Mouse (Mus musculus): ENCODE measurements at regions not wholly inside any gene's neighbourhood (a gene's known extent, or its start where the extent isn't known, plus 50 kb on each side); places are given as distances from the start of the nearest gene placed in this dataset.

DNA sequence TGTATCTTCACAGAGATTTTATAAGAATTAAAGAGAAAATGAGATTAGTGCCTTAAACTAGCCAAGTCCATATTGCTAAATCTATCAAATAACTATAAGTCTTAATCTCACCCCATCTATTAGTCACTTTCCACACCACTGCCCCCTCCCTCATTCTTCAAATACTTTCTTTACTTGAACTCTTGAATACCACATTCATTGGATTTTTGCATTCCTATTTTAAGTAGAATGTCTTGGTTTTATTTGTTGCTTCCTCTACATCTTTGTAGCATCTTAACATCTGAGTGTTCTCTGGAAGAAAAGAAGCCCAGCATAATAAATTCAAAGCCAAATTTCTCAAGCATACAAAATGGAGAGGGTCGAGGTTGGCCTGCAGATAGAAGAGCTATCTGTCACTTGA lies 200.9 kb upstream of the Thbs1 start:
- no peak for TF ChIP-seq CTCF (conservative IDR thresholded peaks at IDR 0.05; ENCODE audit: insufficient read depth, insufficient read length, low read depth, low read length)
- no peak for TF ChIP-seq POLR2A (IDR thresholded peaks at IDR 0.05; ENCODE audit: low read depth, low read length)

Measured in kidney, adult 2 months (tissue).